Mouse (Mus musculus): ENCODE measurements around the gene Sytl1. TPM values are rescaled to one million over a fixed set of nuclear protein-coding genes. Genes with fewer than 3 reads are reported as not detected.

Sytl1 gene
- polyA plus RNA-seq, 1 experiment from 2014 or later: 1.6 TPM

DNA sequence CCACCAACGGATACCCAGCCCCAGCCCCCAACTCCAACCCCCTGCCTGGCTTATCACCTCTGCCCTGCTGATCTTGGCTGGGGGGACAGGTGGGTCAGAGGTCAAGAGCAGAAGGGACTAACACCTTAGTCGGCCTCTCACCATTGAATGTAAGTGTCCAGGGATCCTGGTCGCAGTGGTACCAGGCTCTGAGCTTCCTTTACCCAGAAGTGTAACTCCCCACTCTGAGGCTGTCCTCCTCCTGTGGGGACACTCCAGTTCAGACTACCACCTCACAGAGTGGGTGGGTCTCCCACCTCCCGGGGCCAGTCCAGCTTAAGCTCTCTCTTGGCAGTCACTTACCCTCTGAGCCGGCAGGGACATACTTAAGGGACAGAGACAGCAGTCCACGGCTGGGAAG, 7.5 kb downstream of the Sytl1 start:
- Histone ChIP-seq H3K36me3 (ENCODE audit: control insufficient read depth, insufficient read depth) (no peaks in the 10 kb centered on the region), H3K9ac (ENCODE audit: low read depth, low read length) (no peak overlapping the region), H3K4me1 (replicated peaks; ENCODE audit: control insufficient read depth, insufficient read depth, low read length) (peaks cover 9% of the 10 kb centered on the region; the same call in 1 of the 2 replicates), H3K9me3 (ENCODE audit: control insufficient read depth) (no peaks in the 10 kb centered on the region), H3K27me3 (replicated peaks; ENCODE audit: control insufficient read depth, insufficient read depth, low read length) (peaks cover 20% of the 10 kb centered on the region), H3K27ac (ENCODE audit: low read depth, low read length) (no peak overlapping the region), H3K4me3 (ENCODE audit: low read depth, low read length) (no peak overlapping the region), H3K4me2 (replicated peaks; ENCODE audit: low read depth) (no peak overlapping the region)
- WGBS: 74% methylated on average over 6 of the region's 6 CpGs
- TF ChIP-seq CTCF (IDR thresholded peaks at IDR 0.05; ENCODE audit: low read depth): no peak
- no peak for ATAC-seq

DNA sequence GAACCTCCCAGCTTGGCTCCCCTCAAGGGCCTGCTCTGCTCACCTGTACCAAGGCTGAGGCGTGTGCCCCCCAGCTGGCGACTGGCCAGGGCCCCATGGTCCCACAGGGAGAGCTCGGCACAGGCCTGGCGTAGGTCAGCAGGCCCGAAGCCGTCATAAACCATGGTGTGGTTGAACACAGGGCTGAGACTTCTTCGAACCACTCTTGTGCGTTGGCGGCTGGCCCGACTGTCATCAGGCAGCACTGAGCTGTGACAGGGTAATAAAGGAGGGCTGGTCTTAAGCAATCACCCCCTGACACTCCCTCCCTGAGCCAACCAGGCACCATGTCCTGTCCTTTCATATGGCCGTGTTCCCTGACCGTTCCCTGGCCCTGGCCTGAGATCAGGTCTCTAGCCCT, 9.5 kb downstream of the Sytl1 start:
- Histone ChIP-seq H3K9ac (ENCODE audit: low read depth, low read length) (no peak overlapping the region), H3K36me3 (ENCODE audit: control insufficient read depth, insufficient read depth) (no peaks in the 10 kb centered on the region), H3K4me1 (replicated peaks; ENCODE audit: control insufficient read depth, insufficient read depth, low read length) (peaks cover 9% of the 10 kb centered on the region; the same call in 1 of the 2 replicates), H3K27me3 (replicated peaks; ENCODE audit: control insufficient read depth, insufficient read depth, low read length) (peaks cover 33% of the 10 kb centered on the region), H3K4me2 (replicated peaks; ENCODE audit: low read depth) (no peak overlapping the region), H3K9me3 (ENCODE audit: control insufficient read depth) (no peaks in the 10 kb centered on the region), H3K27ac (ENCODE audit: low read depth, low read length) (no peak overlapping the region), H3K4me3 (ENCODE audit: low read depth, low read length) (no peak overlapping the region)
- no peak for TF ChIP-seq CTCF (IDR thresholded peaks at IDR 0.05; ENCODE audit: low read depth)
- ATAC-seq: no peak
- WGBS: 42% methylated on average over 12 of the region's 12 CpGs

DNA sequence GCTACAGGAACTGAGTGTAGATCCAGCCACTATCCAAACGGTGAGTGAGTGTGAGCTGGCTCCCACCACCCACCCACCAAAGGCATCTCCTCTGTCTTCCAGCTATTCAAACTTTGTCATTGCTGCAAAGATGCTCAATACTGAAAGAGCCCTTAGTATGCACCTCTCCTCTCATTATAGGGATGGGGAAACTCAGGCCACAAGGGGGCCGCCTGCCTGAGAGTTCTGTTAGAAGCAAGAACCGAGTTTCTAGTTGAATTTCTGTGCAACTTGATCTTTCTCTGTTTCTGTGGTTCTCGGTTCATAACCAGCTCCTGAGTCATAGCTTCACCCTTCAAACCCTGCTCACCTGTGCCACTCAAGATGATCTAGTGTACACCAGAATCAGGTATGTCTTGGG, 10.8 kb downstream of the Sytl1 start:
- Histone ChIP-seq H3K27me3 (replicated peaks; ENCODE audit: control insufficient read depth, insufficient read depth, low read length) (peaks cover 36% of the 10 kb centered on the region), H3K4me3 (ENCODE audit: low read depth, low read length) (no peak overlapping the region), H3K36me3 (ENCODE audit: control insufficient read depth, insufficient read depth) (no peaks in the 10 kb centered on the region), H3K4me2 (replicated peaks; ENCODE audit: low read depth) (no peak overlapping the region), H3K27ac (ENCODE audit: low read depth, low read length) (no peak overlapping the region), H3K9ac (ENCODE audit: low read depth, low read length) (no peak overlapping the region), H3K9me3 (ENCODE audit: control insufficient read depth) (no peaks in the 10 kb centered on the region), H3K4me1 (replicated peaks; ENCODE audit: control insufficient read depth, insufficient read depth, low read length) (peaks cover 6% of the 10 kb centered on the region; the same call in 1 of the 2 replicates)
- peak; percentile 40; the same call in 1 of the 2 replicates for TF ChIP-seq CTCF (IDR thresholded peaks at IDR 0.05; ENCODE audit: low read depth)
- ATAC-seq: no peak
- WGBS: 69% methylated on average over 4 of the region's 4 CpGs

DNA sequence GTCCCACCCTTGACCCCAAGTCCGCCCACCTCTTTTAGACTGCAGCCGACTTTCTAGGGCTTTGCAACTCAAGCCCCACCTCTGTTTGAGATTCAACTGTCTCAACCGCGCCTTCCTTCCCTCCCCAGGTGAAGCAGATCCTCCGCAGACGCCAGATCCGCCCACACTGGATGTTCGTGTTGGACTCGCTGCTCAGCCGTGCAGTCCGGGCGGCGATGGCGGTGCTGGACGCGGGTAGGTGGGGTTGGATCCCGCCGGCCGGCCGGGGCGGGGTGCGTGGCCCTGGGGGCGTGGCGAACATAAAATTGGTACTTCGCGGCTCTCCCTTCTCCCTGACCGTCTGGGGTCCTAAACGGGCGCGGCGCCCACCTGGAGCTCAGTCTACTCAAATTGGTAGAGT, 11.7 kb downstream of the Sytl1 start:
- Histone ChIP-seq H3K27me3 (replicated peaks; ENCODE audit: control insufficient read depth, insufficient read depth, low read length) (peaks cover 36% of the 10 kb centered on the region), H3K27ac (ENCODE audit: low read depth, low read length) (no peak overlapping the region), H3K9me3 (ENCODE audit: control insufficient read depth) (no peaks in the 10 kb centered on the region), H3K9ac (ENCODE audit: low read depth, low read length) (no peak overlapping the region), H3K36me3 (ENCODE audit: control insufficient read depth, insufficient read depth) (no peaks in the 10 kb centered on the region), H3K4me3 (ENCODE audit: low read depth, low read length) (peak overlapping the region; percentile 32), H3K4me1 (replicated peaks; ENCODE audit: control insufficient read depth, insufficient read depth, low read length) (0 out of 2 replicates have a peak, but pooled peaks cover 6% of the 10 kb centered on the region), H3K4me2 (replicated peaks; ENCODE audit: low read depth) (peak overlapping the region; percentile 60)
- no peak for TF ChIP-seq CTCF (IDR thresholded peaks at IDR 0.05; ENCODE audit: low read depth)
- 8% methylated on average over 31 of the region's 31 CpGs for WGBS
- no peak for ATAC-seq

DNA sequence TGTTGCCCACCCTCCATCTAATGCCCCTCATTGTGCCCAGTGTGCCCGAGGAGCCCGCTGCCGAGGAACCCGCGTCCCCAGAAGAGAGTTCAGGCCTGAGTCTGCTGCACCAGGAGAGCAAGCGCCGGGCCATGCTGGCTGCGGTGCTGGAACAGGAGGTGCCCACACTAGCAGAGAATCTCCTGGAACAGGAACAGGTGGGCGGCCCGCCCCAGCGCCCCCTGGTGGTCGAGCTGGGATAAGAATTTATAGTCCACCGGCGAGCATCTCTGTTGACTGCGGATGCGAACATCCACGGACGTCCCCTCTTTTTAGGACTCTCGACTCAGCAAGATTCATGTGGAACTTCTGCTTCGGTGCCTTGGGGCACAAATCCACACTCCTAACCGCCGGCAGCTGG, 12.3 kb downstream of the Sytl1 start:
- WGBS: 3% methylated on average over 22 of the region's 22 CpGs

DNA sequence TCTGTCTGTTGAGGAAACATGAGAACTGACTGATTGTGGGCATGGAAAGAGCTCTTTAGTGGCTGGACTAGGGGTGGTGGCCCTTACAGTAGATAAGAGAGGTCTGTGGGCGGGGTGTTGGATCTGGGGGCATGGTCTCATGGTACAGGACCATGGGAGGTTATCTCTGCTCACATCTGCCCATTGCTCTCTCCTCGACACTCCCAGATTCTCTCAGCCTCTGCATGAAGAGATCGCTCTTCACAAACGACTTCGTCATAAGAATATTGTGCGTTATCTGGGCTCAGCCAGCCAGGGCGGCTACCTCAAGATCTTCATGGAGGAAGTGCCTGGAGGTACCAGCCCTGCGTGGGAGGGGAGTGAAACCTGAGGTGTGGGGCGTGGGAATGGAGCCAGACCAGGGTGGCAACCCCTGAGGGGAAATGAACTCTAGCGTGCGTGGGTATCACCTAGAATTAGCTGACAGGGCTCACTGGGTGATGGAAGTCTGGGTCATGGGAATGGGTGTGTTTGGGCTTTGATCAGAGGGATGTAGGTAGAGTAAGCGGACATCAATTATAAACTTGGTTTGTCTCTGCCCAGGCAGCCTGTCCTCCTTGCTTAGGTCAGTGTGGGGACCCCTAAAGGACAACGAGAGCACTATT, 15.0 kb downstream of the Sytl1 start:
- Histone ChIP-seq H3K4me2 (replicated peaks; ENCODE audit: low read depth) (no peak overlapping the region), H3K27me3 (replicated peaks; ENCODE audit: control insufficient read depth, insufficient read depth, low read length) (peaks cover 36% of the 10 kb centered on the region), H3K9ac (ENCODE audit: low read depth, low read length) (no peak overlapping the region), H3K9me3 (ENCODE audit: control insufficient read depth) (no peaks in the 10 kb centered on the region), H3K4me3 (ENCODE audit: low read depth, low read length) (no peak overlapping the region), H3K27ac (ENCODE audit: low read depth, low read length) (no peak overlapping the region), H3K36me3 (ENCODE audit: control insufficient read depth, insufficient read depth) (no peaks in the 10 kb centered on the region), H3K4me1 (replicated peaks; ENCODE audit: control insufficient read depth, insufficient read depth, low read length) (0 out of 2 replicates have a peak, but pooled peaks cover 6% of the 10 kb centered on the region)
- WGBS: 49% methylated on average over 13 of the region's 13 CpGs
- TF ChIP-seq CTCF (IDR thresholded peaks at IDR 0.05; ENCODE audit: low read depth): no peak
- no peak for ATAC-seq

More for the DNA sequence above, 12.3 kb downstream of the Sytl1 start:
- peak overlapping the region; percentile 32 for H3K4me3 ChIP-seq (ENCODE audit: low read depth, low read length)
- peak overlapping the region; percentile 60 for H3K4me2 ChIP-seq (replicated peaks; ENCODE audit: low read depth)
- peak; percentile 33 for ATAC-seq
- H3K27me3 ChIP-seq (replicated peaks; ENCODE audit: control insufficient read depth, insufficient read depth, low read length): peaks cover 36% of the 10 kb centered on the region
- H3K27ac ChIP-seq (ENCODE audit: low read depth, low read length): no peak overlapping the region
- TF ChIP-seq CTCF (IDR thresholded peaks at IDR 0.05; ENCODE audit: low read depth): peak; percentile 92
- H3K9ac ChIP-seq (ENCODE audit: low read depth, low read length): no peak overlapping the region
- no peaks in the 10 kb centered on the region for H3K9me3 ChIP-seq (ENCODE audit: control insufficient read depth)
- H3K4me1 ChIP-seq (replicated peaks; ENCODE audit: control insufficient read depth, insufficient read depth, low read length): 0 out of 2 replicates have a peak, but pooled peaks cover 6% of the 10 kb centered on the region
- H3K36me3 ChIP-seq (ENCODE audit: control insufficient read depth, insufficient read depth): no peaks in the 10 kb centered on the region

Data from intestine, postnatal 0 days (tissue).